Mouse (Mus musculus) intestine, postnatal 0 days (tissue): ENCODE data around the gene Fam104a. TPM values are rescaled to one million over a fixed set of nuclear protein-coding genes. Genes with fewer than 3 reads are reported as not detected.
A peak's percentile ranks its signal among the peaks of the same experiment; 100 is the strongest.

Experiments used
- ATAC-seq: fragments of 200-750 bp; cut with Nextera tagmentation; 2 replicates; pipeline ENCODE4 v1.8.0; 2017; ENCODE audit warnings: mild to moderate bottlenecking, moderate TSS enrichment, moderate library complexity
- H3K27ac ChIP-seq: fragments of 300-500 bp; sonication (generic); 2 replicates; pipeline ENCODE4 v1.5.1; 2014; ENCODE audit warnings: mild to moderate bottlenecking, low read depth, low read length, moderate library complexity
- H3K27me3 ChIP-seq: fragments of 300-500 bp; sonication (generic); replicated peaks from 2 replicates; pipeline ENCODE4 v1.6.1; 2014; ENCODE audit warnings: low read length, mixed read lengths; ENCODE audit not compliant: control insufficient read depth, insufficient read depth
- H3K36me3 ChIP-seq: fragments of 300-500 bp; sonication (generic); 2 replicates; pipeline ENCODE4 v1.6.1; 2014; ENCODE audit warnings: mild to moderate bottlenecking, moderate library complexity; ENCODE audit not compliant: control insufficient read depth, insufficient read depth
- H3K4me1 ChIP-seq: fragments of 300-500 bp; sonication (generic); replicated peaks from 2 replicates; pipeline ENCODE4 v1.6.1; 2014; ENCODE audit warnings: antibody characterized with exemption, low read length, mixed read lengths; ENCODE audit not compliant: control insufficient read depth, insufficient read depth
- H3K4me2 ChIP-seq: fragments of 300-500 bp; sonication (generic); replicated peaks from 2 replicates; pipeline ENCODE4 v1.6.1; 2014; ENCODE audit warnings: low read depth, mild to moderate bottlenecking, moderate library complexity
- H3K4me3 ChIP-seq: fragments of 300-500 bp; sonication (generic); 2 replicates; pipeline ENCODE4 v1.5.1; 2014; ENCODE audit warnings: low read depth, low read length
- H3K9ac ChIP-seq: fragments of 300-500 bp; sonication (generic); 2 replicates; pipeline ENCODE4 v1.6.1; 2014; ENCODE audit warnings: mild to moderate bottlenecking, low read depth, low read length
- H3K9me3 ChIP-seq: fragments of 300-500 bp; sonication (generic); 2 replicates; pipeline ENCODE4 v1.6.1; 2016; ENCODE audit warnings: mixed run types; ENCODE audit not compliant: control insufficient read depth
- CTCF ChIP-seq: sonication (generic); IDR thresholded peaks from 2 replicates; pipeline ENCODE4 v1.5.1; 2016; ENCODE audit warnings: low read depth, mild to moderate bottlenecking, control low read depth, antibody characterized with exemption, moderate library complexity
- WGBS: fragments of 180-500 bp; shearing (Covaris S2); extraction: QIAGEN DNeasy Blood & Tissue Kit; methylation state at CpG from one replicate; pipeline ENCODE4 v1.1.7; 2014; 5-methylcytosine and 5-hydroxymethylcytosine counted together
- polyA plus RNA-seq: library from polyadenylated mRNA; unstranded; fragments of >200 nt; fragmentation: Nextera tagmentation; extraction: Ambion mirVana; gene quantifications from 2 replicates; pipeline ENCODE4 v1.2.1, GENCODE M21; 2015

Gene Fam104a
- polyA plus RNA-seq, 1 experiment from 2014 or later = 40.0 TPM

DNA sequence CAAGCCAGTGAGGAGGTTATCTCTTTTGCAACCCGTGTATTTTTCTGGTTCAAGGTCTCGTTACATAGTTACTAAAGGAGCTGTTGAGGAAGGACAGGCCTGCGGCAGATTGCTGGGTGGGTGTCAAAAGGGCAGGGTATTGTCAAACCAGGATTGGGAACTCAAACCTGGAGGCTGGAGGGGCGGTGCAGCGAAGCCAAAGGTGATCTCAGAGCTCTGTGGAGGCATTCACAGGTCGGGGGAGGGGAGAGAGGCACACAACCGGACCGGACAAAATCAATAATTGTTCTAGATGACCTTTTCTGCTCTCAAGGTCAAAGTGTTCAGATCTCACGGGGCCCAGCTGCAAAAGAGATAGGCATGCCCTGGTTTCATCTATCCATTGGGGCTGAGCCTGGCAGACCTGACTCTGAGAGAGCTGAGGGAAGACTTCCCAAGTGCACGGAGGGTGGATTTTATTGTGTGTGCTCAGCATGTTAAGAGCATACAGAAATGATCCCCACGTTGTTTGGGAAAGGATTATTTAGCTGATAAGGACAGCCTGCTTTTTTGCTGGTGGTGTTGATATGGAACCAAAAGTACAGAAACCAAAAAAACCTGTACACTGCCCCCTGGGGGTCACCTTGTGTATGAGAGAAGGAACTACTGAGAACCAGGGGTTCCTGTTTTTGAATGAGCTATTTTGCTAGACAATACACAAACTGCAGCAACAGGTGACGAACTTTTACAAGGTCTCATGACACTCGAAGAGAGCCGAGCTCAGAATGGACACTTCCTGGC, 66.6 kb downstream of the Fam104a start:
- Histone ChIP-seq H3K27ac (no peak overlapping the region), H3K36me3 (no peaks in the 10 kb centered on the region), H3K27me3 (peaks cover 32% of the 10 kb centered on the region), H3K9me3 (no peaks in the 10 kb centered on the region), H3K4me3 (0 out of 2 replicates have a peak overlapping the region, but pooled peaks have one; percentile 2), H3K4me1 (0 out of 2 replicates have a peak, but pooled peaks cover 7% of the 10 kb centered on the region), H3K9ac (no peak overlapping the region), H3K4me2 (peak overlapping the region; percentile 83; the same call in 1 of the 2 replicates)
- 30% methylated on average over 14 of the region's 14 CpGs for WGBS
- TF ChIP-seq CTCF = peak; percentile 69
- 0 out of 2 replicates have a peak, but pooled peaks have one; percentile 34 for ATAC-seq

DNA sequence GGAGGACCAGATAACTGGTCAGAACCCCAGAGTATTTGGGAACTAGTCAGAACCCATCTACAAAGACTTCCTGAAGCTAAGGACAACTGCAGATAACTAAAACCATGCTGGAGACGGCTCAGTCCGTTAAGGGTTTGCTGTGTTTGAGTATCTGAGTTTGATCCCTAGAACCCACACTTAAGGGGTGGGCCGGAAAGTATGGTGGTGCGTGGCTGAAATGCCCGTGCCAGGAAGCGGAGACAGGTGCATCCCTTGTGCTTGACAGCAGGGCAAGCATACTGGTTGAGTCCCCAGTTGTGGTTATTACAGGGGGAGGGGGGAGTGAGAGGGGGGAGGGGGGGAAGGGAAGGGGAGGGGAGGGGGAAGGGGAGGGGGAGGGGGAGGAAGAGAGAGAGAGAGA, 69.5 kb downstream of the Fam104a start:
- Histone ChIP-seq H3K36me3 (no peaks in the 10 kb centered on the region), H3K4me1 (0 out of 2 replicates have a peak, but pooled peaks cover 6% of the 10 kb centered on the region)

GRCm38 (mm10) chr11:113611664-113612611, 72.0 kb downstream of the Fam104a start:
- H3K9ac ChIP-seq = no peak overlapping the region
- H3K27ac ChIP-seq = no peak overlapping the region; the same call in 1 of the 2 replicates
- ATAC-seq = no peak
- no peaks in the 10 kb centered on the region for H3K9me3 ChIP-seq
- H3K4me3 ChIP-seq = no peak overlapping the region
- peak overlapping the region; percentile 37 for H3K4me2 ChIP-seq
- H3K27me3 ChIP-seq = no peaks in the 10 kb centered on the region
- peak; percentile 78 for TF ChIP-seq CTCF
- 31% methylated on average over 24 of the region's 24 CpGs for WGBS
- H3K36me3 ChIP-seq = no peaks in the 10 kb centered on the region
- H3K4me1 ChIP-seq = no peaks in the 10 kb centered on the region

More for the DNA sequence above, 69.5 kb downstream of the Fam104a start:
- Histone ChIP-seq H3K9ac (no peak overlapping the region), H3K4me2 (no peak overlapping the region), H3K4me3 (no peak overlapping the region), H3K9me3 (no peaks in the 10 kb centered on the region), H3K27ac (no peak overlapping the region), H3K27me3 (peaks cover 10% of the 10 kb centered on the region)
- no peak for TF ChIP-seq CTCF
- WGBS = 80% methylated on average over 6 of the region's 6 CpGs
- no peak for ATAC-seq

Other genes with a start within 250 kb of the Fam104a start
- gene Sstr2, start 64.8 kb downstream of the Fam104a start, polyA plus RNA-seq = 0.99 and 1.0 TPM in 2 replicates
- gene Cog1, start 35.0 kb downstream of the Fam104a start, polyA plus RNA-seq = 19.6 and 20.9 TPM in 2 replicates
- gene Slc39a11, start 34.1 kb downstream of the Fam104a start, polyA plus RNA-seq = 50.7 and 54.7 TPM in 2 replicates
- 9.0 and 9.6 TPM in 2 replicates for gene D11Wsu47e, start 257 bp upstream of the Fam104a start, polyA plus RNA-seq
- gene Cpsf4l, start 25.9 kb upstream of the Fam104a start, polyA plus RNA-seq = not detected in 2 replicates
- 30.2 and 33.0 TPM in 2 replicates for gene Cdc42ep4, start 67.7 kb upstream of the Fam104a start, polyA plus RNA-seq